Mouse (Mus musculus) liver, embryonic 11.5 days (tissue): ENCODE data around the gene Fbxl15. TPM values are rescaled to one million over a fixed set of nuclear protein-coding genes. Genes with fewer than 3 reads are reported as not detected.
A peak's percentile ranks its signal among the peaks of the same experiment; 100 is the strongest.

Source experiments
- ATAC-seq: fragments of 200-750 bp; cut with Nextera tagmentation; replicated peaks from 2 replicates; pipeline ENCODE4 v1.8.0; 2017; ENCODE audit warnings: moderate number of reproducible peaks, mild to moderate bottlenecking, moderate TSS enrichment, moderate library complexity; ENCODE audit not compliant: low FRiP score
- DNase-seq: peaks from one replicate; pipeline ENCODE4 v3.0.0-alpha.2; 2017; ENCODE audit warnings: low spot score
- H3K27ac ChIP-seq: fragments of 300-500 bp; sonication (generic); 2 replicates; pipeline ENCODE4 v1.5.1; 2014; ENCODE audit warnings: mild to moderate bottlenecking, low read depth, low read length, control low read depth
- H3K27me3 ChIP-seq: fragments of 300-500 bp; sonication (generic); replicated peaks from 2 replicates; pipeline ENCODE4 v1.6.1; 2014; ENCODE audit warnings: low read length, mixed read lengths; ENCODE audit not compliant: control insufficient read depth, insufficient read depth
- H3K36me3 ChIP-seq: fragments of 300-500 bp; sonication (generic); 2 replicates; pipeline ENCODE4 v1.6.1; 2014; ENCODE audit warnings: mild to moderate bottlenecking, low read length, moderate library complexity, mixed read lengths; ENCODE audit not compliant: control insufficient read depth, insufficient read depth
- H3K4me1 ChIP-seq: fragments of 300-500 bp; sonication (generic); replicated peaks from 2 replicates; pipeline ENCODE4 v1.6.1; 2014; ENCODE audit warnings: low read length, mixed read lengths; ENCODE audit not compliant: control insufficient read depth, insufficient read depth
- H3K4me2 ChIP-seq: fragments of 300-500 bp; sonication (generic); 2 replicates; pipeline ENCODE4 v1.6.1; 2014; ENCODE audit warnings: mild to moderate bottlenecking, control low read depth, moderate library complexity
- H3K4me3 ChIP-seq: fragments of 300-500 bp; sonication (generic); 2 replicates; pipeline ENCODE4 v1.5.1; 2014; ENCODE audit warnings: low read depth, low read length, control low read depth
- H3K9ac ChIP-seq: fragments of 300-500 bp; sonication (generic); 2 replicates; pipeline ENCODE4 v1.6.1; 2014; ENCODE audit warnings: low read depth, low read length, control low read depth
- H3K9me3 ChIP-seq: fragments of 300-500 bp; sonication (generic); 2 replicates; pipeline ENCODE4 v1.6.1; 2016; ENCODE audit warnings: low read length, inconsistent platforms, mixed read lengths; ENCODE audit not compliant: control insufficient read depth
- WGBS: fragments of 180-500 bp; shearing (Covaris S2); extraction: QIAGEN DNeasy Blood & Tissue Kit; methylation state at CpG from one replicate; pipeline ENCODE4 v1.1.7; 2014; 5-methylcytosine and 5-hydroxymethylcytosine counted together
- polyA plus RNA-seq: library from polyadenylated mRNA; unstranded; fragments of >200 nt; fragmentation: Nextera tagmentation; extraction: Ambion mirVana; gene quantifications from 2 replicates; pipeline ENCODE4 v1.2.1, GENCODE M21; 2014

The Fbxl15 gene
- polyA plus RNA-seq, 1 experiment from 2014 or later, result 16.4 TPM

GRCm38 (mm10) chr19:46324366-46324765 is 3.6 kb upstream of the Fbxl15 start:
- WGBS, result 61% methylated on average over 11 of the region's 11 CpGs
- peaks cover 86% of the 10 kb centered on the region for H3K27me3 ChIP-seq
- ATAC-seq, result no peak
- H3K9me3 ChIP-seq, result no peaks in the 10 kb centered on the region
- no peak overlapping the region for H3K27ac ChIP-seq
- no peak overlapping the region for H3K9ac ChIP-seq
- peaks cover 24% of the 10 kb centered on the region for H3K4me1 ChIP-seq
- no peaks in the 10 kb centered on the region for H3K36me3 ChIP-seq
- DNase-seq, result no peak
- no peak overlapping the region for H3K4me2 ChIP-seq
- no peak overlapping the region for H3K4me3 ChIP-seq

GRCm38 (mm10) chr19:46324918-46325317 is 3.1 kb upstream of the Fbxl15 start:
- no peak for ATAC-seq
- H3K27ac ChIP-seq, result no peak overlapping the region
- H3K36me3 ChIP-seq, result no peaks in the 10 kb centered on the region
- no peak for DNase-seq
- no peak overlapping the region for H3K4me3 ChIP-seq
- H3K4me2 ChIP-seq, result no peak overlapping the region
- H3K9ac ChIP-seq, result no peak overlapping the region
- peaks cover 26% of the 10 kb centered on the region for H3K4me1 ChIP-seq
- 61% methylated on average over 5 of the region's 5 CpGs for WGBS
- H3K27me3 ChIP-seq, result peaks cover 81% of the 10 kb centered on the region
- H3K9me3 ChIP-seq, result no peaks in the 10 kb centered on the region

GRCm38 (mm10) chr19:46326019-46326755 is 1.8 kb upstream of the Fbxl15 start:
- DNase-seq, result no peak
- Histone ChIP-seq H3K4me1 (peaks cover 26% of the 10 kb centered on the region), H3K4me3 (no peak overlapping the region; the same call in 1 of the 2 replicates), H3K9ac (no peak overlapping the region), H3K9me3 (no peaks in the 10 kb centered on the region), H3K36me3 (peaks cover 4% of the 10 kb centered on the region; the same call in 1 of the 2 replicates), H3K27me3 (peaks cover 69% of the 10 kb centered on the region), H3K27ac (no peak overlapping the region), H3K4me2 (peak overlapping the region; percentile 100)
- 10% methylated on average over 29 of the region's 29 CpGs for WGBS
- no peak for ATAC-seq

- Histone ChIP-seq H3K9ac (peak within 1 kb of the TSS; percentile 63; the same call in 1 of the 2 replicates), H3K4me1 (peaks cover 26% of the 10 kb centered on the region), H3K27ac (peak within 1 kb of the TSS; percentile 49; the same call in 1 of the 2 replicates), H3K27me3 (peaks cover 62% of the 10 kb centered on the region), H3K4me3 (peak within 1 kb of the TSS; percentile 72), H3K4me2 (peak within 1 kb of the TSS; percentile 100), H3K36me3 (peaks cover 4% of the 10 kb centered on the region; the same call in 1 of the 2 replicates), H3K9me3 (no peaks in the 10 kb centered on the region)
- no peak for DNase-seq
- WGBS, result 1% methylated on average over 35 of the region's 35 CpGs
- ATAC-seq, result no peak
Measured at GRCm38 (mm10) chr19:46326756-46327305, 1.2 kb upstream of the Fbxl15 start, which contains the start of gene Psd. TSS of gene Psd (minus strand) at chr19:46327156.

GRCm38 (mm10) chr19:46327531-46328064 is 386 bp upstream of the Fbxl15 start:
- no peak for ATAC-seq
- Histone ChIP-seq H3K4me1 (peaks cover 26% of the 10 kb centered on the region), H3K9me3 (no peaks in the 10 kb centered on the region), H3K4me2 (peak overlapping the region; percentile 100), H3K4me3 (peak overlapping the region; percentile 72), H3K27ac (0 out of 2 replicates have a peak overlapping the region, but pooled peaks have one; percentile 49), H3K27me3 (peaks cover 54% of the 10 kb centered on the region), H3K36me3 (peaks cover 4% of the 10 kb centered on the region; the same call in 1 of the 2 replicates), H3K9ac (peak overlapping the region; percentile 63; the same call in 1 of the 2 replicates)
- DNase-seq, result no peak
- 25% methylated on average over 14 of the region's 14 CpGs for WGBS

- Histone ChIP-seq H3K4me3 (peak overlapping the region; percentile 72), H3K4me2 (peak overlapping the region; percentile 100), H3K4me1 (peaks cover 26% of the 10 kb centered on the region), H3K9ac (peak overlapping the region; percentile 63), H3K9me3 (no peaks in the 10 kb centered on the region), H3K27ac (no peak overlapping the region), H3K36me3 (peaks cover 4% of the 10 kb centered on the region; the same call in 1 of the 2 replicates), H3K27me3 (peaks cover 39% of the 10 kb centered on the region)
- ATAC-seq, result 0 out of 2 replicates have a peak, but pooled peaks have one; percentile 1
- 3% methylated on average over 54 of the region's 54 CpGs for WGBS
- no peak for DNase-seq
Measured at GRCm38 (mm10) chr19:46329031-46329641, 1.2 kb downstream of the Fbxl15 start.

GRCm38 (mm10) chr19:46329951-46330350 is 2.0 kb downstream of the Fbxl15 start:
- H3K9me3 ChIP-seq, result no peaks in the 10 kb centered on the region
- H3K9ac ChIP-seq, result no peak overlapping the region
- peak overlapping the region; percentile 100 for H3K4me2 ChIP-seq
- peaks cover 4% of the 10 kb centered on the region; the same call in 1 of the 2 replicates for H3K36me3 ChIP-seq
- DNase-seq (peak; percentile 80), ATAC-seq (peak; percentile 59)
- no peak overlapping the region for H3K27ac ChIP-seq
- 0 out of 2 replicates have a peak overlapping the region, but pooled peaks have one; percentile 7 for H3K4me3 ChIP-seq
- peaks cover 31% of the 10 kb centered on the region for H3K27me3 ChIP-seq
- 6% methylated on average over 16 of the region's 16 CpGs for WGBS
- H3K4me1 ChIP-seq, result peaks cover 26% of the 10 kb centered on the region

GRCm38 (mm10) chr19:46330696-46331095 is 2.7 kb downstream of the Fbxl15 start:
- WGBS, result 88% methylated on average over 12 of the region's 12 CpGs
- DNase-seq, result no peak
- ATAC-seq, result no peak

More at GRCm38 (mm10) chr19:46330696-46331095, 2.7 kb downstream of the Fbxl15 start:
- no peak overlapping the region for H3K4me2 ChIP-seq
- H3K27me3 ChIP-seq, result peaks cover 23% of the 10 kb centered on the region
- peaks cover 26% of the 10 kb centered on the region for H3K4me1 ChIP-seq
- H3K27ac ChIP-seq, result no peak overlapping the region
- H3K9me3 ChIP-seq, result no peaks in the 10 kb centered on the region
- no peak overlapping the region for H3K4me3 ChIP-seq
- H3K36me3 ChIP-seq, result peaks cover 4% of the 10 kb centered on the region; the same call in 1 of the 2 replicates
- H3K9ac ChIP-seq, result no peak overlapping the region
